Mouse (Mus musculus): ENCODE data around the gene Tnpo1.

Tnpo1 gene

DNA sequence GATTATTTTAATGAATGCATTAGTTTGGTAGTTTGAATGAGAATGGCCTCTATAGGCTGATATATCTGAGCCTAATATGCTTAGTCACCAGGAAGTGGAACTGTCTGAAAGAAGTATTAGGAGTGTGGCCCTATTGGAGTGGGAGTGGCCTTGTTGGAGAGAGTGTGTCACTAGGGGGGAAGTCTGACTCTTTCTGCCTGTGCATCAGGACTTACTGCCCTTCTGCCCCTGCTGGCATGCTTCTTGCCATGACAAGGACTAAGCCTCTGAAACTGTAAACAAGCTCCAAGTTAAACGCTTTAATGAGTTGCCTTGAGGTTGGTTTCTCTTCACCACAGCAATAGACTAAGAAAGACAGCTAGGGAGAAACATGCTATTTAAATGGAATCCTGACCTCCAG is 54.9 kb downstream of the Tnpo1 start:
- CTCF ChIA-PET: interaction anchor here in 1 of 4 experiments (0.6 kb wide), 1 partner anchor 37 kb away, joined by 3 read pairs; no protein-coding TSS in a partner anchor
- POLR2A ChIA-PET: interaction anchor here in 2 of 4 experiments (0.6 to 3.8 kb wide), 10 partner anchors 10 to 147 kb away, joined by 3 to 15 read pairs (median 3); no protein-coding TSS in a partner anchor

- POLR2A ChIA-PET: interaction anchor here (0.5 to 3.0 kb wide), 37 partner anchors 9 to 244 kb away, joined by 3 to 18 read pairs (median 4); partner anchors contain the start of genes Fcho2 (in 2 of the 4) and Tnpo1 (in 1 of the 4)
- CTCF ChIA-PET: interaction anchor here in 3 of 4 experiments (0.5 to 1.6 kb wide), 17 partner anchors 10 to 485 kb away, joined by 3 to 7 read pairs (median 3); partner anchors contain the start of gene Tnpo1 (in 1 of the 3)
Observed at GRCm38 (mm10) chr13:98868236-98868923, 57.8 kb downstream of the Tnpo1 start.

GRCm38 (mm10) chr13:98867810-98868209 is 58.4 kb downstream of the Tnpo1 start:
- CTCF ChIA-PET: interaction anchor here (0.6 to 1.6 kb wide), 20 partner anchors 8 to 485 kb away, joined by 3 to 7 read pairs (median 4); no protein-coding TSS in a partner anchor
- POLR2A ChIA-PET: interaction anchor here (0.5 to 3.0 kb wide), 41 partner anchors 8 to 244 kb away, joined by 3 to 18 read pairs (median 4); partner anchors contain the start of genes Fcho2 (in 2 of the 4) and Tnpo1 (in 1 of the 4)

GRCm38 (mm10) chr13:98855291-98855690 is 70.9 kb downstream of the Tnpo1 start:
- ChIA-PET POLR2A (interaction anchor here in 2 of 4 experiments (1.0 to 1.6 kb wide), 2 partner anchors 14 to 21 kb away, joined by 3 to 4 read pairs; no protein-coding TSS in a partner anchor), CTCF (no interaction called here)

DNA sequence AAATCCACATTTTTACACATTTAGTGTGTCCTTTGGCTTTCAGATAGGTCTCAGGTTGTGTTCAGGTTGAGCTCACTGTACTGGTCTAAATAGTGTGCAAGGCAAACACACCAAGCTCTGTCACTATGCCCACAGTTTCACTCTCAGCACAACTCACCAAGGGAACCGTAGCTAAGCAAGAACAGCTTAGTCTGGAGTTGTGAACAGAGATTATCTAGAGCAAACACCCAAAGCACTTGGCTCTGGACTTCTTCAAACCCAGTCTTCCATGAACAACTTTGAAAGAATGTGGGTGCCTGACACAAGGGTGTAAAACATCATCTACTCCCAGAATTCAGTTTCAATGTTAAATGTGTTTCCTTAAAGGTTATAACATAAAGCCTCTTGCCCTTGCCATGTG is 80.4 kb downstream of the Tnpo1 start:
- CTCF ChIA-PET: interaction anchor here in 1 of 4 experiments (1.0 kb wide), 1 partner anchor 10 kb away, joined by 3 read pairs; no protein-coding TSS in a partner anchor

DNA sequence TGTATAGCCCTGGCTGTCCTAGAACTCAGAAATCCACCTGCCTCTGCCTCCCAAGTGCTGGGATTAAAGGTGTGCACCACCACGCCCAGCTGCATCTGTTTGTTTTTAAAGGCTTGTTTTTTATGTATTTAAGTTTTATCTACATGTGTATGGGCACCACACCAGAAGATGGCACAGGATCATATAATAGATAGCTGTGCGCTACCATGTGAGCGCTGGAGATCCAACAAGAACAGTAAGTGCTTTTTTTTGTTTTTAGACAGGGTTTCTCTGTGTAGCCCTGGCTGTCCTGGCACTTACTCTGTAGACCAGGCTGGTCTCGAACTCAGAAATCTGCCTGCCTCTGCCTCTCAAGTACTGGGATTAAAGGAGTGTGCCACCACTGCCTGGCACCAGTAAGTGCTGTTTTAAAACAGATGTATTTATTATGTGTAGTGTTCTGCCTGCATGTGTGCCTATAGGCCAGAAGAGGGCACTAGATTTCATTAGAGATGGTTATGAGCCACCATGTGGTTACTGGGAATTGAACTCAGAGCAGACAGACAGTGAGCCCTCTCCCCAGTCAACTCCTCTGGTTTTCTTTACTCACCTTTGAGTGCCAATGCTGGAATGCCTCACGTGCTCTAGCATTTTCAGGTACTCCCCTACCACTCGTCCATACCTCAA is 89.6 kb downstream of the Tnpo1 start:
- ChIA-PET POLR2A (interaction anchor here in 2 of 4 experiments (0.6 to 7.2 kb wide), 7 partner anchors 15 to 370 kb away, joined by 3 to 62 read pairs (median 4); partner anchors contain the start of gene Fcho2 (in 2 of the 2)), CTCF (interaction anchor here in 2 of 4 experiments (0.8 to 1.2 kb wide), 3 partner anchors 9 to 31 kb away, joined by 3 to 4 read pairs (median 3); no protein-coding TSS in a partner anchor)

More for the DNA sequence above, 80.4 kb downstream of the Tnpo1 start:
- POLR2A ChIA-PET: interaction anchor here in 3 of 4 experiments (0.6 to 1.2 kb wide), 6 partner anchors 8 to 70 kb away, joined by 3 to 5 read pairs (median 4); no protein-coding TSS in a partner anchor

GRCm38 (mm10) chr13:98835740-98836139 is 90.4 kb downstream of the Tnpo1 start:
- POLR2A ChIA-PET: interaction anchor here in 2 of 4 experiments (0.5 to 7.2 kb wide), 10 partner anchors 14 to 55 kb away, joined by 3 to 62 read pairs (median 6); partner anchors contain the start of gene Fcho2 (in 2 of the 2)
- CTCF ChIA-PET: interaction anchor here in 1 of 4 experiments (1.0 to 1.2 kb wide), 3 partner anchors 10 to 32 kb away, joined by 3 to 4 read pairs (median 3); no protein-coding TSS in a partner anchor

DNA sequence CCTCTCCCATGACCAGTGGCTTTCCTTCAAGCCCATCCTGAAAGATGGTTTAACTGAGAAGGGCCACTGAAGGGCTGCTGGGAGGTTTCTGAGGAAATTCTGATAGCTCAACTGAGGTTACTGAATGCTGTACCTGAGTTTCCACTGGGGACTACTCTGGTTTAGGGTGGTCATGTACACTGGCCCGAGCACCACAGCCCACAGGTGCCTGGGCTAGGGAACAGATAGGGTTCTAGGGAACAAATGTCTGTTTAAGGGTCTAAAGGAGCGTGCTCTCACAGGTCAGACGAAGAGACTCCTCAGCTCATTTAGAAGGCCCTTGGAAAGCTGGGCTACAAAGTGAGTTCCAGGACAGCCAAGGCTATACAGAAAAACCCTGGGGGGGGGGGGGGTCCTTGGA is 91.5 kb downstream of the Tnpo1 start:
- ChIA-PET CTCF (interaction anchor here in 2 of 4 experiments (0.6 to 1.3 kb wide), 6 partner anchors 12 to 1121 kb away, joined by 3 to 11 read pairs (median 5); partner anchors contain the start of gene Fcho2 (in 1 of the 2)), POLR2A (interaction anchor here in 3 of 4 experiments (0.6 to 7.2 kb wide), 32 partner anchors 8 to 1893 kb away, joined by 3 to 62 read pairs (median 4); partner anchors contain the start of gene Fcho2 (in 3 of the 3))

GRCm38 (mm10) chr13:98834199-98834598 is 92.0 kb downstream of the Tnpo1 start:
- POLR2A ChIA-PET: interaction anchor here in 3 of 4 experiments (0.6 to 7.2 kb wide), 29 partner anchors 8 to 1894 kb away, joined by 3 to 62 read pairs (median 4); partner anchors contain the start of gene Fcho2 (in 3 of the 3)
- CTCF ChIA-PET: interaction anchor here in 2 of 4 experiments (0.5 to 1.3 kb wide), 9 partner anchors 11 to 1121 kb away, joined by 3 to 11 read pairs (median 4); partner anchors contain the start of gene Fcho2 (in 1 of the 2)

DNA sequence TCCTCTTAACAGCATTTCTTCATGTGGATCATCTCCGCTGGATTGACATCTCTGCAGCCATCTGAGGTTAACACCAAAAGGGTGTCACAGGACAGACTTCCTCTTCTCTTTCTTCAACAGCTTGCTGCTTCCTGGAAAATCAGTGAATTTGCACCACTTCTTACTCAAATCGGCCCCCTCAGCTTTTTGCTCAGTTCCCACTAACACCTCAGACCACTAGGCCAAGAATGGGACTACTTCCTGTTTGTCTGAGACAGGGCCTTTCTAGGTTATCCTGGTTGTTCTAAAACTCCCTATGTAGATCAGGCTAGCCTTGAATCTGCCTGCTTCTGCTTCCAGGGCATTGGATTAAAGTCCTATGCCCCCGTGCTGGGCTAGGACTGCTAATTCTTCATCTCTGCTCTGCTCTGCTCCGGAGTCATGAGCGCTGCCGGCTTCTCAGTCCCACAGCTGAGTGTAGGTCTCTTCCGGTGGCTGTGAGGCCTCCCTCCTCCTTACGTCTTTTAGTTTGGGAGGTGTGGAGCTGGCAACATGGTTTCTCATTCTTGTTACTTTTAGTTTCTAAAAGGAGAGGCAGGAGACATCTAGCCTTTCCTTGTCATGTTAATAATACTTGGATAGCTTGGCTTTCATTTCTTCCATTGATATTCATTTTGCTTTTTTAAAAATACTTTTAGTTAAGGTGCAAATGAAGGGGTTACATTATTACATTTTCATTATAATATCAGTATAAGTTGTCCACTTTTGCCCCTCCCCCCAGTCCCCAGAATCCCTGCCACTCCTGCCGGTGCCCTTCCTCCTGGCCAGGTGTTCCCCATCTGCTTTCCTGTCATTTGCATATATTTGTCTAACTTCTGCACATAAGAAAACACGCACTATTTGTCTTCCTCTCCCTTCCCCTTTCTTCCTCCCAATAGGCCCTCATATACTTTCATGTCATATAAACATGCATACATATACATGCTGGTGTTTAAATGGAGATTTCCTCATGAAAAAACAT is 93.4 kb downstream of the Tnpo1 start:
- CTCF ChIA-PET: interaction anchor here in 1 of 4 experiments (0.6 to 1.8 kb wide), 3 partner anchors 18 to 48 kb away, joined by 3 to 4 read pairs (median 3); partner anchors contain the start of gene Fcho2
- POLR2A ChIA-PET: interaction anchor here in 3 of 4 experiments (0.7 to 7.2 kb wide), 13 partner anchors 9 to 168 kb away, joined by 3 to 62 read pairs (median 4); partner anchors contain the start of gene Fcho2 (in 2 of the 3)

GRCm38 (mm10) chr13:98829026-98829425 is 97.2 kb downstream of the Tnpo1 start:
- ChIA-PET CTCF (interaction anchor here in 1 of 4 experiments (0.7 to 1.0 kb wide), 2 partner anchors 14 to 121 kb away, joined by 3 read pairs; partner anchors contain the start of gene Fcho2), POLR2A (interaction anchor here in 3 of 4 experiments (0.8 to 2.1 kb wide), 9 partner anchors 10 to 381 kb away, joined by 3 to 6 read pairs (median 3); partner anchors contain the start of gene Fcho2 (in 2 of the 3))

DNA sequence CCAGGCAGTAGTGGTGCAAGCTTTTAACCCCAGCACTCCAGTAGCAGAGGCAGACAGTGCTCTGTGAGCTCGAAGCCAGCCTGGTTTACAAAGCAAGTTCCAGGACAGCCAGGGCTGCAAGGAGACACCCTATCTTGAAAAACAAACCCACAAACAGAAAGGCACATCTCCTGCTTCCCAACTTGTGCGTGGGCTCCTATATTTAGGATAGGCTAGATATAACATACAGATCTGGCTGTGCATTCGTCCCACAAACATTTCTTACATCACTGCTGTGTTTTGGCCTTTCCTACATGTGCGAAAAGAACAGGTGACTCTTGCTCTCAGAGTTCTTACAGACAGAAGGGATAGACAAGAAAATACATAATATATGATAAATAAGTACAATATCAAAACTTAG is 100.6 kb downstream of the Tnpo1 start:
- POLR2A ChIA-PET: interaction anchor here in 1 of 4 experiments (0.9 to 1.2 kb wide), 2 partner anchors 9 to 11 kb away, joined by 3 to 4 read pairs; partner anchors contain the start of gene Fcho2
- CTCF ChIA-PET: interaction anchor here in 1 of 4 experiments (0.6 kb wide), 1 partner anchor 1025 kb away, joined by 3 read pairs; no protein-coding TSS in a partner anchor

- CTCF ChIA-PET: no interaction called here
Observed at GRCm38 (mm10) chr13:98819094-98819493, 107.1 kb downstream of the Tnpo1 start.

DNA sequence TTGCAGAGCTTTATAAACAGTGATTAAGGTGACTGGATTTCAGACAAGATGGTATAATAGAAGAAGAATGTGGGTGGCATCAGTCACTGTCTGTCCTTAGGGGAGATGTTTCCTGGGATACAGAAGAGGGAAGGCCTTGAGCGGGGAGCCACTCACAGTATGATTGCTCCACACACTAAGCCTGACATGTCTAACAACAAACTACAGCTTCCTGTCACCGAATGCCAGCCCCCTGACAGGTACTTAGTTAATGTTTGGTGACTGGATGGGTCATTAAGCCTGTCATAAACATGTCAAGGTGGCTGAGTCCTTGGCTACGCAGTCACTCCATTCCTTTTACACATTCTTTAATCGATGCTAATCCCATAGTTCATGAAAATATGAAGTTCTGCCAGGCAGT is 108.0 kb downstream of the Tnpo1 start:
- ChIA-PET CTCF (interaction anchor here in 1 of 4 experiments (1.2 kb wide), 1 partner anchor 50 kb away, joined by 3 read pairs; no protein-coding TSS in a partner anchor), POLR2A (interaction anchor here in 3 of 4 experiments (0.6 to 6.2 kb wide), 22 partner anchors 9 to 1198 kb away, joined by 3 to 62 read pairs (median 4); partner anchors contain the start of genes Mccc2 (in 1 of the 3) and Tnpo1 (in 1 of the 3))

More at GRCm38 (mm10) chr13:98819094-98819493, 107.1 kb downstream of the Tnpo1 start:
- POLR2A ChIA-PET: interaction anchor here in 3 of 4 experiments (0.6 to 6.2 kb wide), 10 partner anchors 9 to 329 kb away, joined by 3 to 62 read pairs (median 5); no protein-coding TSS in a partner anchor

DNA sequence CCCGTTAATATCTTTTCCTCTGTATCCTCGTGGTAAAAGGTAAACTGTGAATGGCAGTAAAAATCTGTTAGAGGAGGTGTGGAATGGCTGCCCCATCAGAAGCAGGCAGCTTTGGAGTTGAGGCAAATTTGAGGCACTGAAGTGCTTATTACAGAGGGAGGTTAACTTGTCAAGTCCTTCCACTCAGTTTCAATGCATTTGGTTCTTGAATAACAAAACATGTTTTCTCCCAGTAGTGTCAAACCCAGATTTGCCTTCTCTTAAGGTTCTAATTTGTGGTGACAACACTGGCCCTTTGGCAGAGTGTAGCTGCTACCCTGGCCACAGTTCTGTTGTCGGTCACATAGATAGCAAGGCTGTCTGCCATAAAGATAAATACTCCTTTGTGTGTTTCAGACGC is 108.4 kb downstream of the Tnpo1 start:
- ChIA-PET POLR2A (interaction anchor here in 3 of 4 experiments (0.6 to 6.2 kb wide), 29 partner anchors 9 to 1198 kb away, joined by 3 to 62 read pairs (median 4); partner anchors contain the start of genes Mccc2 (in 1 of the 3) and Tnpo1 (in 1 of the 3)), CTCF (interaction anchor here in 1 of 4 experiments (1.2 kb wide), 1 partner anchor 50 kb away, joined by 3 read pairs; no protein-coding TSS in a partner anchor)

Measured in embryonic stem cell, embryonic (primary cell).